ENCODE assay signal across 8 mouse cellular contexts in genomic region chr2:148111889-148112288, GRCm38 (mm10).
DNase-seq lines count a peak whose midpoint lies in the region; ATAC-seq lines count a peak whose summit lies in the region.

No protein-coding gene starts in this region.

- no peak for ATAC-seq in kidney, embryonic 15.5 days (replicated peaks; ENCODE audit: low FRiP score)
- ATAC-seq in forebrain, embryonic 14.5 days: peak; percentile 13; the same call in 1 of the 2 replicates
- ATAC-seq in activated CD4-positive, CD25-positive, alpha-beta regulatory T cell, adult 4 months: no peak

- no peak overlapping the region for H3K27ac ChIP-seq in kidney, embryonic 15.5 days
- H3K27ac ChIP-seq in forebrain, embryonic 14.5 days (ENCODE audit: low read depth, low read length): no peak overlapping the region

- 27% methylated on average over 10 of the region's 10 CpGs for WGBS in kidney, embryonic 15.5 days
- WGBS in forebrain, embryonic 14.5 days: 22% methylated on average over 10 of the region's 10 CpGs

- no peak overlapping the region for H3K4me3 ChIP-seq in kidney, embryonic 15.5 days (replicated peaks)
- H3K4me3 ChIP-seq in forebrain, embryonic 14.5 days (ENCODE audit: low read depth, low read length): no peak overlapping the region

- H3K9ac ChIP-seq in kidney, embryonic 15.5 days: no peak overlapping the region
- H3K9ac ChIP-seq in forebrain, embryonic 14.5 days (ENCODE audit: low read length): no peak overlapping the region

- no peaks in the 10 kb centered on the region for H3K4me1 ChIP-seq in kidney, embryonic 15.5 days
- no peaks in the 10 kb centered on the region for H3K4me1 ChIP-seq in forebrain, embryonic 14.5 days (ENCODE audit: control insufficient read depth, insufficient read depth, low read length)

- H3K27me3 ChIP-seq in kidney, embryonic 15.5 days: no peaks in the 10 kb centered on the region
- no peaks in the 10 kb centered on the region for H3K27me3 ChIP-seq in forebrain, embryonic 14.5 days (replicated peaks; ENCODE audit: control insufficient read depth, insufficient read depth, low read length)

- no peak for DNase-seq in kidney, postnatal 25 days
- peak; percentile 41 for DNase-seq in R1 (ENCODE audit: low read depth, low spot score)
- DNase-seq in forebrain, embryonic 14.5 days (ENCODE audit: low spot score): peak; percentile 47
- DNase-seq in lung, postnatal 10 days: peak; percentile 11
- DNase-seq in yolk sac, embryonic 10.5 days (ENCODE audit: low spot score): peak; percentile 32
- no peak for DNase-seq in T-cell, adult 2 months (ENCODE audit: low spot score)

- H3K9me3 ChIP-seq in kidney, embryonic 15.5 days (replicated peaks): no peaks in the 10 kb centered on the region
- no peaks in the 10 kb centered on the region for H3K9me3 ChIP-seq in forebrain, embryonic 14.5 days (replicated peaks; ENCODE audit: control insufficient read depth, low read length)

- H3K36me3 ChIP-seq in kidney, embryonic 15.5 days: no peaks in the 10 kb centered on the region
- no peaks in the 10 kb centered on the region for H3K36me3 ChIP-seq in forebrain, embryonic 14.5 days (ENCODE audit: control insufficient read depth, insufficient read depth, low read length)

- peak overlapping the region; percentile 30; the same call in 1 of the 2 replicates for H3K4me2 ChIP-seq in kidney, embryonic 15.5 days
- H3K4me2 ChIP-seq in forebrain, embryonic 14.5 days (ENCODE audit: low read length): 0 out of 2 replicates have a peak overlapping the region, but pooled peaks have one; percentile 26

Comparison
In these comparisons a context has a peak if more than half of its experiments do, and no peak if none do; other contexts are left out.
1. DNase-seq: peak in R1 (single experiment), forebrain, embryonic 14.5 days (single experiment), lung, postnatal 10 days (single experiment) and yolk sac, embryonic 10.5 days (single experiment); none in kidney, postnatal 25 days (0 of 2) and T-cell, adult 2 months (single experiment).